Mouse (Mus musculus) heart, postnatal 0 days (tissue): ENCODE measurements around the gene Pdzd2.

Experiments
- CTCF ChIP-seq: IDR thresholded peaks from 2 replicates; pipeline ENCODE4 v1.5.1; 2016; ENCODE audit warnings: antibody characterized with exemption, control low read depth, low read depth
- EP300 ChIP-seq: IDR thresholded peaks from 2 replicates; pipeline ENCODE4 v1.6.1; 2016; ENCODE audit warnings: antibody characterized with exemption, low read depth

DNA sequence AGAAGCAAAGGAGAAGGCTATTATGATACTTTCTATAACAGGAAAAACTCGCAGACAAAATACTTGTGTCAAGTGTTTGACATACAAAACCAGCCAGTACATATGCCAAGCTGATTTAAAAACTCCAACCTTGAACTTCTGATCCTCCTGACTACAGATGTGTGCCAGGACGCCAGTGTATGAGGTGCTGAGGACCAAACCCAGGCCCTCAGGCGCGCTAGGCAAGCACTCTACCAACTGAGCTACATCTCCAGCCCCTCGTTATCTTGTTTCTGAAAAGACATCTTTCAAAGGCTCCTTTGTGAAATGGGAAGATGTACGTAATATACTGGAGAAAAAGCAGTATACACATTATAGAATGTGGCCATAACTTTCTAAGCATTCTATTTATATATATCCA lies 59.7 kb downstream of the Pdzd2 start:
- TF ChIP-seq CTCF: no peak
- TF ChIP-seq EP300: no peak
